18 mouse cellular contexts compared by ENCODE assay signal in the genomic region with DNA sequence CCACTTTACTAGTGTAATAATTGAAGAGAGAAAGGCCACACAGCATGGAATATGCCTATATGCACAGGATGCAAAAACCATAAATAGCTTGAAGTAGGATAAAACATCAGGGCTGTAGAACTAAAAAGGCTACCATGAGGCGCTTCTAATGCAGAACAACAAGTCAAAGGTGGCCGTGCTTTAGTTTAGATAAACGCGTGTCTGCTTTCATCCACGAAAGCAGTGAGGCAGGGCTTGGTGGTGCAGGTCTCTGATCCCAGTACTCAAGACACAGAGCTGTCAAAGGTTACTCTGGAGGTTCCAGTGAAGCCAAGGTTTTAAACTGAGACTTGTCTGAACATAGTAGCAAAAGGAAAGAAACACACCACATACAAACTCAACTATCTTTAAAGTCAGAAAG. TPM values are rescaled to one million over a fixed set of nuclear protein-coding genes. Genes with fewer than 3 reads are reported as not detected.
"Had no signal": no experiment of that assay in that cellular context is flagged by ENCODE, and none has a peak within 500 bp of the region (broad histone marks: within the 10 kb centered on the region; RNA-seq: fewer than 3 reads in every experiment).

No protein-coding gene starts in this region.

- H3K4me3 ChIP-seq: limb, embryonic 10.5 days; limb, embryonic 13.5 days; megakaryocyte, embryonic 14.5 days; midbrain, embryonic 10.5 days; neural tube, embryonic 12.5 days; neural tube, embryonic 15.5 days; stomach, embryonic 15.5 days had no signal

- H3K4me1 ChIP-seq: limb, embryonic 10.5 days; limb, embryonic 13.5 days; megakaryocyte, embryonic 14.5 days; midbrain, embryonic 10.5 days; neural tube, embryonic 12.5 days; neural tube, embryonic 15.5 days; stomach, embryonic 15.5 days had no signal

- H3K9ac ChIP-seq: limb, embryonic 13.5 days; lung, embryonic 14.5 days; neural tube, embryonic 12.5 days; neural tube, embryonic 15.5 days; stomach, embryonic 15.5 days had no signal

- H3K4me2 ChIP-seq: limb, embryonic 13.5 days; lung, embryonic 14.5 days; neural tube, embryonic 12.5 days; neural tube, embryonic 15.5 days; stomach, embryonic 15.5 days had no signal

- ATAC-seq: inflammation-experienced regulatory T-cells, adult 6 months; lung, postnatal 0 days had no signal

- H3K27me3 ChIP-seq: limb, embryonic 13.5 days; megakaryocyte, embryonic 14.5 days; neural tube, embryonic 12.5 days; neural tube, embryonic 15.5 days; stomach, embryonic 15.5 days had no signal

- H3K9me3 ChIP-seq: limb, embryonic 10.5 days; limb, embryonic 13.5 days; megakaryocyte, embryonic 14.5 days; midbrain, embryonic 10.5 days; neural tube, embryonic 12.5 days; neural tube, embryonic 15.5 days; stomach, embryonic 15.5 days had no signal

- DNase-seq: kidney, adult 2 months; kidney, postnatal 25 days; lung, embryonic 14.5 days; midbrain, embryonic 14.5 days; right cerebral cortex, adult 18-20 months; right cerebral cortex, postnatal 25 days; spleen, adult 18-20 months; thymus, postnatal 25 days had no signal

- H3K27ac ChIP-seq: kidney, postnatal 0 days; limb, embryonic 10.5 days; limb, embryonic 13.5 days; midbrain, embryonic 10.5 days; neural tube, embryonic 12.5 days; neural tube, embryonic 15.5 days; stomach, embryonic 15.5 days had no signal

RNA-seq across cellular contexts. Expression of gene Abcg8, which starts 53.0 kb away (rescaled TPM):
- polyA plus RNA-seq: inflammation-experienced regulatory T-cells, adult 6 months; limb, embryonic 13.5 days; lung, postnatal 0 days; neural tube, embryonic 12.5 days had no signal
